Mouse (Mus musculus) ES-Bruce4 (cell line): Measurements from ENCODE around the gene Tango2.

ENCODE experiments used
- CTCF ChIP-seq: IDR thresholded peaks from one replicate; pipeline ENCODE4 v1.8.1; 2011; ENCODE audit warnings: low read depth, low read length
- POLR2A ChIP-seq: IDR thresholded peaks from one replicate; pipeline ENCODE4 v1.8.1; 2011; ENCODE audit warnings: low read length; ENCODE audit not compliant: insufficient read depth

DNA sequence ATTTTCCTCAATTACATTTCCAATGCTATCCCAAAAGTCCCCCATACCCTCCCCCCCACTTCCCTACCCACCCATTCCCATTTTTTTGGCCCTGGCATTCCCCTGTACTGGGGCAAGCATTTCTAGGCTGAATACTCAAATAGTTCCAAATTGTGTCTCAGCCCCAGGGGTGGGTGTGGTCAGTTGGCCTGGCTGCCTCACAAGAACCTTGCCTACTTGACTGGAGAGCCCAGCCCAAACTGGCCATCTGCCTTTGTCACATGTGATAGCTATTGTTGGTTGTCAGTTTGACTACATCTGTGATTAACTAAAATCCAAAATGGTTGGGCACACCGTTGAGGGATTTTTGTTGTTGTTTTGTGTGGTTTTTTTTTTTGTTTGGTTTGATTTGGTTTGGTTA lies 9.1 kb upstream of the Tango2 start:
- TF ChIP-seq POLR2A = no peak
- TF ChIP-seq CTCF = no peak
